Mouse (Mus musculus) megakaryocyte, embryonic 14.5 days (primary cell): ENCODE results near the gene Gm20422.

Experiments
- FLI1 ChIP-seq: IDR thresholded peaks from 2 replicates; pipeline ENCODE4 v1.6.1; 2012; ENCODE audit warnings: low read length, inconsistent platforms, mixed read lengths
- GATA1 ChIP-seq: IDR thresholded peaks from 3 replicates; pipeline ENCODE4 v1.6.1; 2012; ENCODE audit warnings: mixed read lengths, low read length, inconsistent platforms, borderline replicate concordance

GRCm38 (mm10) chr8:69809820-69810219 lies 35.1 kb upstream of the Gm20422 start:
- no peak for TF ChIP-seq FLI1
- TF ChIP-seq GATA1: no peak
